Mouse (Mus musculus): Measurements from ENCODE around the gene Txndc11. TPM values are rescaled to one million over a fixed set of nuclear protein-coding genes. Genes with fewer than 3 reads are reported as not detected.

Gene Txndc11
- 9.7 TPM for polyA plus RNA-seq (2012; fragmentation: generic; extraction: Trizol)

- Histone ChIP-seq H3K36me3 (ENCODE audit: control insufficient read depth, insufficient read depth) (peaks cover 17% of the 10 kb centered on the region), H3ac (ENCODE audit: control insufficient read depth, insufficient read length) (peak within 1 kb of the TSS; percentile 51), H3K4me3 (peak within 1 kb of the TSS; percentile 40), H3K27me3 (ENCODE audit: control insufficient read depth, insufficient read depth, insufficient read length) (no peaks in the 10 kb centered on the region), H3K4me2 (ENCODE audit: low read depth) (peak within 1 kb of the TSS; percentile 85), H3K79me2 (ENCODE audit: control insufficient read depth, insufficient read depth) (peaks cover 35% of the 10 kb centered on the region)
- TF ChIP-seq TCF3 (IDR thresholded peaks at IDR 0.05; ENCODE audit: insufficient read length, low read depth) = no peak
- TF ChIP-seq MYOD1 (IDR thresholded peaks at IDR 0.05; ENCODE audit: control insufficient read depth in 1 of 3, insufficient read length in 2 of 3, low read depth in 2 of 3) = peak in 2 of 3 experiments; percentile 28 to 57
- peak in 1 of 3 experiments; percentile 11 for TF ChIP-seq MYOG (IDR thresholded peaks at IDR 0.05; ENCODE audit: control insufficient read depth in 1 of 3, insufficient read depth in 1 of 3, insufficient read length in 2 of 3, low read depth in 2 of 3)
- no peak for TF ChIP-seq E2F4 (IDR thresholded peaks at IDR 0.05; ENCODE audit: insufficient read depth)
- TF ChIP-seq TCF12 (IDR thresholded peaks at IDR 0.05; ENCODE audit: insufficient read depth, poor library complexity, severe bottlenecking) = no peak
- peak; percentile 78 for TF ChIP-seq SRF (IDR thresholded peaks at IDR 0.05; ENCODE audit: control insufficient read depth, insufficient read length, low read depth)
- no peak for TF ChIP-seq REST (IDR thresholded peaks at IDR 0.05; ENCODE audit: insufficient read depth, insufficient read length)
- no peak for TF ChIP-seq CEBPB (IDR thresholded peaks at IDR 0.05; ENCODE audit: insufficient read depth, poor library complexity, severe bottlenecking)
- peak; percentile 93 for TF ChIP-seq POLR2AphosphoS2 (IDR thresholded peaks at IDR 0.05; ENCODE audit: insufficient read length, low read depth)
- TF ChIP-seq USF1 (IDR thresholded peaks at IDR 0.05; ENCODE audit: low read depth) = no peak
- no peak for TF ChIP-seq MAX (IDR thresholded peaks at IDR 0.05; ENCODE audit: low read depth)
- peak; percentile 73 for TF ChIP-seq POLR2A (IDR thresholded peaks at IDR 0.05; ENCODE audit: insufficient read length, low read depth)
Measured at GRCm38 (mm10) chr16:11134348-11135344, at the start of gene Txndc11. Gene Txndc11, minus strand, starts transcription at chr16:11134650.

- H3K79me2 ChIP-seq (ENCODE audit: control insufficient read depth, insufficient read depth) = peaks cover 29% of the 10 kb centered on the region
- no peak overlapping the region for H3ac ChIP-seq (ENCODE audit: control insufficient read depth, insufficient read length)
- no peaks in the 10 kb centered on the region for H3K27me3 ChIP-seq (ENCODE audit: control insufficient read depth, insufficient read depth, insufficient read length)
- TF ChIP-seq E2F4 (IDR thresholded peaks at IDR 0.05; ENCODE audit: insufficient read depth) = no peak
- no peak for TF ChIP-seq POLR2A (IDR thresholded peaks at IDR 0.05; ENCODE audit: insufficient read length, low read depth)
- TF ChIP-seq REST (IDR thresholded peaks at IDR 0.05; ENCODE audit: insufficient read depth, insufficient read length) = no peak
- no peak for TF ChIP-seq POLR2AphosphoS2 (IDR thresholded peaks at IDR 0.05; ENCODE audit: insufficient read length, low read depth)
- no peak for TF ChIP-seq USF1 (IDR thresholded peaks at IDR 0.05; ENCODE audit: low read depth)
- H3K36me3 ChIP-seq (ENCODE audit: control insufficient read depth, insufficient read depth) = no peaks in the 10 kb centered on the region
- H3K4me3 ChIP-seq = peak overlapping the region; percentile 74
- H3K4me2 ChIP-seq (ENCODE audit: low read depth) = peak overlapping the region; percentile 91
Measured at GRCm38 (mm10) chr16:11177404-11177803, 43.0 kb upstream of the Txndc11 start.

GRCm38 (mm10) chr16:11176884-11177244, 42.4 kb upstream of the Txndc11 start:
- no peaks in the 10 kb centered on the region for H3K36me3 ChIP-seq (ENCODE audit: control insufficient read depth, insufficient read depth)
- H3K4me3 ChIP-seq = peak overlapping the region; percentile 74
- no peak for TF ChIP-seq TCF12 (IDR thresholded peaks at IDR 0.05; ENCODE audit: insufficient read depth, poor library complexity, severe bottlenecking)
- no peak for TF ChIP-seq USF1 (IDR thresholded peaks at IDR 0.05; ENCODE audit: low read depth)
- TF ChIP-seq CEBPB (IDR thresholded peaks at IDR 0.05; ENCODE audit: insufficient read depth, poor library complexity, severe bottlenecking) = no peak
- TF ChIP-seq POLR2A (IDR thresholded peaks at IDR 0.05; ENCODE audit: insufficient read length, low read depth) = no peak
- no peak for TF ChIP-seq MYOD1 (IDR thresholded peaks at IDR 0.05; ENCODE audit: control insufficient read depth in 1 of 3, insufficient read length in 2 of 3, low read depth in 2 of 3)
- TF ChIP-seq TCF3 (IDR thresholded peaks at IDR 0.05; ENCODE audit: insufficient read length, low read depth) = no peak
- TF ChIP-seq SRF (IDR thresholded peaks at IDR 0.05; ENCODE audit: control insufficient read depth, insufficient read length, low read depth) = no peak
- TF ChIP-seq MYOG (IDR thresholded peaks at IDR 0.05; ENCODE audit: control insufficient read depth in 1 of 3, insufficient read depth in 1 of 3, insufficient read length in 2 of 3, low read depth in 2 of 3) = no peak
- no peak for TF ChIP-seq E2F4 (IDR thresholded peaks at IDR 0.05; ENCODE audit: insufficient read depth)
- TF ChIP-seq REST (IDR thresholded peaks at IDR 0.05; ENCODE audit: insufficient read depth, insufficient read length) = no peak
- TF ChIP-seq MAX (IDR thresholded peaks at IDR 0.05; ENCODE audit: low read depth) = no peak
- no peak for TF ChIP-seq POLR2AphosphoS2 (IDR thresholded peaks at IDR 0.05; ENCODE audit: insufficient read length, low read depth)
- H3ac ChIP-seq (ENCODE audit: control insufficient read depth, insufficient read length) = peak overlapping the region; percentile 65
- no peaks in the 10 kb centered on the region for H3K27me3 ChIP-seq (ENCODE audit: control insufficient read depth, insufficient read depth, insufficient read length)
- H3K4me2 ChIP-seq (ENCODE audit: low read depth) = peak overlapping the region; percentile 91
- H3K79me2 ChIP-seq (ENCODE audit: control insufficient read depth, insufficient read depth) = peaks cover 35% of the 10 kb centered on the region

GRCm38 (mm10) chr16:11176208-11176883, 41.9 kb upstream of the Txndc11 start, which contains the start of gene Zc3h7a:
Gene Zc3h7a, minus strand, starts transcription at chr16:11176393.
- Histone ChIP-seq H3ac (ENCODE audit: control insufficient read depth, insufficient read length) (peak within 1 kb of the TSS; percentile 65), H3K4me3 (peak within 1 kb of the TSS; percentile 74), H3K79me2 (ENCODE audit: control insufficient read depth, insufficient read depth) (peaks cover 40% of the 10 kb centered on the region), H3K4me2 (ENCODE audit: low read depth) (peak within 1 kb of the TSS; percentile 91), H3K36me3 (ENCODE audit: control insufficient read depth, insufficient read depth) (no peaks in the 10 kb centered on the region), H3K27me3 (ENCODE audit: control insufficient read depth, insufficient read depth, insufficient read length) (no peaks in the 10 kb centered on the region)
- TF ChIP-seq POLR2AphosphoS2 (IDR thresholded peaks at IDR 0.05; ENCODE audit: insufficient read length, low read depth) (peak; percentile 78), CEBPB (IDR thresholded peaks at IDR 0.05; ENCODE audit: insufficient read depth, poor library complexity, severe bottlenecking) (no peak), MYOD1 (IDR thresholded peaks at IDR 0.05; ENCODE audit: control insufficient read depth in 1 of 3, insufficient read length in 2 of 3, low read depth in 2 of 3) (peak in 2 of 3 experiments; percentile 60 to 76), MYOG (IDR thresholded peaks at IDR 0.05; ENCODE audit: control insufficient read depth in 1 of 3, insufficient read depth in 1 of 3, insufficient read length in 2 of 3, low read depth in 2 of 3) (peak in 2 of 3 experiments; percentile 75 to 86), POLR2A (IDR thresholded peaks at IDR 0.05; ENCODE audit: insufficient read length, low read depth) (peak; percentile 86), MAX (IDR thresholded peaks at IDR 0.05; ENCODE audit: low read depth) (no peak)
